Mouse (Mus musculus): Measurements from ENCODE around the gene Msi2. TPM values are rescaled to one million over a fixed set of nuclear protein-coding genes. Genes with fewer than 3 reads are reported as not detected.

The Msi2 gene
- polyA plus RNA-seq, 1 experiment from 2014 or later: 21.3 TPM

- H3K27me3 ChIP-seq: 0 out of 2 replicates have a peak, but pooled peaks cover 4% of the 10 kb centered on the region
- ATAC-seq (ENCODE audit: low FRiP score, low read depth): no peak
- no peaks in the 10 kb centered on the region for H3K9me3 ChIP-seq
- no peak overlapping the region for H3K4me2 ChIP-seq (replicated peaks)
- WGBS: 89% methylated on average over 8 of the region's 8 CpGs
- no peak overlapping the region for H3K27ac ChIP-seq
- no peak overlapping the region for H3K4me3 ChIP-seq
- no peak overlapping the region for H3K9ac ChIP-seq
- H3K4me1 ChIP-seq: peaks cover 88% of the 10 kb centered on the region
- peaks cover 22% of the 10 kb centered on the region for H3K36me3 ChIP-seq
Observed at GRCm38 (mm10) chr11:88592099-88592498, 126.2 kb downstream of the Msi2 start.

GRCm38 (mm10) chr11:88590647-88591046 is 127.7 kb downstream of the Msi2 start:
- H3K9ac ChIP-seq: no peak overlapping the region
- H3K4me2 ChIP-seq (replicated peaks): no peak overlapping the region
- ATAC-seq (ENCODE audit: low FRiP score, low read depth): no peak
- no peak overlapping the region for H3K4me3 ChIP-seq
- 54% methylated on average over 5 of the region's 5 CpGs for WGBS
- H3K4me1 ChIP-seq: peaks cover 94% of the 10 kb centered on the region
- H3K27me3 ChIP-seq: 0 out of 2 replicates have a peak, but pooled peaks cover 4% of the 10 kb centered on the region
- H3K27ac ChIP-seq: no peak overlapping the region
- H3K9me3 ChIP-seq: no peaks in the 10 kb centered on the region
- H3K36me3 ChIP-seq: peaks cover 22% of the 10 kb centered on the region

- H3K9me3 ChIP-seq: no peaks in the 10 kb centered on the region
- ATAC-seq (ENCODE audit: low FRiP score, low read depth): no peak
- H3K27ac ChIP-seq: no peak overlapping the region
- H3K4me2 ChIP-seq (replicated peaks): no peak overlapping the region
- 72% methylated on average over 6 of the region's 6 CpGs for WGBS
- H3K4me3 ChIP-seq: no peak overlapping the region
- H3K36me3 ChIP-seq: peaks cover 22% of the 10 kb centered on the region
- H3K4me1 ChIP-seq: peaks cover 94% of the 10 kb centered on the region
- no peak overlapping the region for H3K9ac ChIP-seq
- H3K27me3 ChIP-seq: 0 out of 2 replicates have a peak, but pooled peaks cover 4% of the 10 kb centered on the region
Observed at GRCm38 (mm10) chr11:88589641-88590040, 128.7 kb downstream of the Msi2 start.

GRCm38 (mm10) chr11:88588688-88589210 is 129.6 kb downstream of the Msi2 start:
- no peaks in the 10 kb centered on the region for H3K9me3 ChIP-seq
- H3K36me3 ChIP-seq: peaks cover 22% of the 10 kb centered on the region
- 78% methylated on average over 9 of the region's 9 CpGs for WGBS
- H3K4me1 ChIP-seq: peaks cover 95% of the 10 kb centered on the region
- ATAC-seq (ENCODE audit: low FRiP score, low read depth): no peak
- 0 out of 2 replicates have a peak, but pooled peaks cover 4% of the 10 kb centered on the region for H3K27me3 ChIP-seq
- peak overlapping the region; percentile 56; the same call in 1 of the 2 replicates for H3K27ac ChIP-seq
- H3K4me3 ChIP-seq: no peak overlapping the region
- no peak overlapping the region for H3K9ac ChIP-seq
- H3K4me2 ChIP-seq (replicated peaks): no peak overlapping the region

- no peaks in the 10 kb centered on the region for H3K9me3 ChIP-seq
- no peak overlapping the region; the same call in 1 of the 2 replicates for H3K27ac ChIP-seq
- no peak overlapping the region for H3K4me2 ChIP-seq (replicated peaks)
- no peak overlapping the region for H3K9ac ChIP-seq
- no peak for ATAC-seq (ENCODE audit: low FRiP score, low read depth)
- peaks cover 95% of the 10 kb centered on the region for H3K4me1 ChIP-seq
- H3K4me3 ChIP-seq: no peak overlapping the region
- 70% methylated on average over 5 of the region's 5 CpGs for WGBS
- peaks cover 22% of the 10 kb centered on the region for H3K36me3 ChIP-seq
- H3K27me3 ChIP-seq: 0 out of 2 replicates have a peak, but pooled peaks cover 4% of the 10 kb centered on the region
Observed at GRCm38 (mm10) chr11:88587710-88588109, 130.6 kb downstream of the Msi2 start.

- H3K27ac ChIP-seq: no peak overlapping the region; the same call in 1 of the 2 replicates
- 0 out of 2 replicates have a peak, but pooled peaks cover 4% of the 10 kb centered on the region for H3K27me3 ChIP-seq
- no peak overlapping the region for H3K4me3 ChIP-seq
- H3K4me1 ChIP-seq: peaks cover 100% of the 10 kb centered on the region
- no peaks in the 10 kb centered on the region for H3K9me3 ChIP-seq
- H3K9ac ChIP-seq: no peak overlapping the region
- no peak for ATAC-seq (ENCODE audit: low FRiP score, low read depth)
- no peak overlapping the region for H3K4me2 ChIP-seq (replicated peaks)
- H3K36me3 ChIP-seq: peaks cover 22% of the 10 kb centered on the region
- WGBS: 53% methylated on average over 2 of the region's 2 CpGs
Observed at GRCm38 (mm10) chr11:88585880-88586279, 132.4 kb downstream of the Msi2 start.

- peaks cover 93% of the 10 kb centered on the region for H3K4me1 ChIP-seq
- H3K4me3 ChIP-seq: no peak overlapping the region
- H3K36me3 ChIP-seq: peaks cover 22% of the 10 kb centered on the region
- 0 out of 2 replicates have a peak, but pooled peaks cover 4% of the 10 kb centered on the region for H3K27me3 ChIP-seq
- H3K4me2 ChIP-seq (replicated peaks): peak overlapping the region; percentile 19
- H3K9ac ChIP-seq: no peak overlapping the region
- peak overlapping the region; percentile 73; the same call in 1 of the 2 replicates for H3K27ac ChIP-seq
- no peaks in the 10 kb centered on the region for H3K9me3 ChIP-seq
- ATAC-seq (ENCODE audit: low FRiP score, low read depth): no peak
- WGBS: 16% methylated on average over 10 of the region's 10 CpGs
Observed at GRCm38 (mm10) chr11:88585171-88585632, 133.1 kb downstream of the Msi2 start.

- WGBS: 18% methylated on average over 6 of the region's 6 CpGs
Observed at GRCm38 (mm10) chr11:88583866-88584265, 134.4 kb downstream of the Msi2 start.

GRCm38 (mm10) chr11:88583259-88583833 is 135.0 kb downstream of the Msi2 start:
- peaks cover 91% of the 10 kb centered on the region for H3K4me1 ChIP-seq
- H3K4me2 ChIP-seq (replicated peaks): peak overlapping the region; percentile 44
- no peak overlapping the region for H3K9ac ChIP-seq
- no peak overlapping the region for H3K4me3 ChIP-seq
- peak overlapping the region; percentile 58 for H3K27ac ChIP-seq
- no peaks in the 10 kb centered on the region for H3K9me3 ChIP-seq
- H3K27me3 ChIP-seq: 0 out of 2 replicates have a peak, but pooled peaks cover 3% of the 10 kb centered on the region
- 11% methylated on average over 8 of the region's 8 CpGs for WGBS
- peaks cover 5% of the 10 kb centered on the region for H3K36me3 ChIP-seq
- no peak for ATAC-seq (ENCODE audit: low FRiP score, low read depth)

More at GRCm38 (mm10) chr11:88583866-88584265, 134.4 kb downstream of the Msi2 start:
- Histone ChIP-seq H3K4me3 (no peak overlapping the region), H3K27ac (peak overlapping the region; percentile 6; the same call in 1 of the 2 replicates), H3K27me3 (0 out of 2 replicates have a peak, but pooled peaks cover 4% of the 10 kb centered on the region), H3K9ac (peak overlapping the region; percentile 45), H3K36me3 (peaks cover 10% of the 10 kb centered on the region; the same call in 1 of the 2 replicates), H3K4me1 (peaks cover 91% of the 10 kb centered on the region), H3K4me2 (replicated peaks) (peak overlapping the region; percentile 44; the same call in 1 of the 2 replicates), H3K9me3 (no peaks in the 10 kb centered on the region)
- ATAC-seq (ENCODE audit: low FRiP score, low read depth): no peak

- Histone ChIP-seq H3K4me3 (no peak overlapping the region), H3K4me1 (peaks cover 88% of the 10 kb centered on the region), H3K27ac (peak overlapping the region; percentile 58; the same call in 1 of the 2 replicates), H3K4me2 (replicated peaks) (peak overlapping the region; percentile 44), H3K36me3 (peaks cover under 1% of the 10 kb centered on the region; the same call in 1 of the 2 replicates), H3K9me3 (no peaks in the 10 kb centered on the region), H3K27me3 (no peaks in the 10 kb centered on the region), H3K9ac (no peak overlapping the region)
- ATAC-seq (ENCODE audit: low FRiP score, low read depth): no peak
- 11% methylated on average over 7 of the region's 7 CpGs for WGBS
Observed at GRCm38 (mm10) chr11:88582781-88583180, 135.5 kb downstream of the Msi2 start.

- Histone ChIP-seq H3K27me3 (no peaks in the 10 kb centered on the region), H3K9ac (0 out of 2 replicates have a peak overlapping the region, but pooled peaks have one; percentile 20), H3K36me3 (no peaks in the 10 kb centered on the region; the same call in 1 of the 2 replicates), H3K27ac (peak overlapping the region; percentile 58; the same call in 1 of the 2 replicates), H3K9me3 (no peaks in the 10 kb centered on the region), H3K4me2 (replicated peaks) (peak overlapping the region; percentile 44), H3K4me3 (no peak overlapping the region), H3K4me1 (peaks cover 88% of the 10 kb centered on the region)
- 14% methylated on average over 13 of the region's 13 CpGs for WGBS
- ATAC-seq (ENCODE audit: low FRiP score, low read depth): 0 out of 2 replicates have a peak, but pooled peaks have one; percentile 26
Observed at GRCm38 (mm10) chr11:88582021-88582707, 136.1 kb downstream of the Msi2 start.
